Mouse (Mus musculus) ovary, postnatal 10 days (tissue): ENCODE data around the gene Smg1.
"Not testable (repeated sequence)": the region's sequence is repeated elsewhere in the genome, so short reads cannot be mapped to it uniquely, and the experiment has no call there.

Source experiments
- DNase-seq: peaks from one replicate; pipeline ENCODE4 v3.0.0; 2022; ENCODE audit warnings: low spot score

The Smg1 gene

GRCm38 (mm10) chr7:118248069-118248468, 4.6 kb upstream of the Smg1 start:
- DNase-seq = no peak

GRCm38 (mm10) chr7:118245260-118245659, 1.8 kb upstream of the Smg1 start:
- DNase-seq = no peak

GRCm38 (mm10) chr7:118242911-118243412, 508 bp downstream of the Smg1 start:
- no peak for DNase-seq

GRCm38 (mm10) chr7:118242309-118242708, 1.2 kb downstream of the Smg1 start:
- DNase-seq = no peak

- no peak for DNase-seq
These were observed 3.1 kb downstream of the Smg1 start for GRCm38 (mm10) chr7:118240402-118240801.

GRCm38 (mm10) chr7:118239996-118240395, 3.5 kb downstream of the Smg1 start:
- no peak for DNase-seq

- no peak for DNase-seq
These were observed 6.5 kb downstream of the Smg1 start for GRCm38 (mm10) chr7:118236949-118237348.

- DNase-seq = no peak
These were observed 9.2 kb downstream of the Smg1 start for GRCm38 (mm10) chr7:118234236-118234635.

GRCm38 (mm10) chr7:118232613-118233012, 10.9 kb downstream of the Smg1 start:
- DNase-seq = no peak

- no peak for DNase-seq
These were observed 23.7 kb downstream of the Smg1 start for GRCm38 (mm10) chr7:118219777-118220176.

- DNase-seq = no peak
These were observed 37.1 kb downstream of the Smg1 start for GRCm38 (mm10) chr7:118206396-118206795.

- DNase-seq = no peak
These were observed 47.7 kb downstream of the Smg1 start for GRCm38 (mm10) chr7:118195756-118196155.

GRCm38 (mm10) chr7:118185878-118186277, 57.6 kb downstream of the Smg1 start:
- no peak for DNase-seq

- no peak for DNase-seq
These were observed 58.9 kb downstream of the Smg1 start for GRCm38 (mm10) chr7:118184604-118185003.

- no peak for DNase-seq
These were observed 62.3 kb downstream of the Smg1 start for GRCm38 (mm10) chr7:118181123-118181522.

GRCm38 (mm10) chr7:118179782-118180181, 63.7 kb downstream of the Smg1 start:
- no peak for DNase-seq

- no peak for DNase-seq
These were observed 67.6 kb downstream of the Smg1 start for GRCm38 (mm10) chr7:118175821-118176355.

- not testable (repeated sequence) for DNase-seq
These were observed 73.3 kb downstream of the Smg1 start for GRCm38 (mm10) chr7:118170125-118170524.

GRCm38 (mm10) chr7:118163006-118163405, 80.5 kb downstream of the Smg1 start:
- no peak for DNase-seq

GRCm38 (mm10) chr7:118160121-118160520, 83.3 kb downstream of the Smg1 start:
- no peak for DNase-seq

- no peak for DNase-seq
These were observed 87.0 kb downstream of the Smg1 start for GRCm38 (mm10) chr7:118156461-118156860.

- DNase-seq = no peak
These were observed 89.3 kb downstream of the Smg1 start for GRCm38 (mm10) chr7:118154150-118154549.

GRCm38 (mm10) chr7:118143602-118144001, 99.9 kb downstream of the Smg1 start:
- no peak for DNase-seq

- DNase-seq = no peak
These were observed 100.3 kb downstream of the Smg1 start for GRCm38 (mm10) chr7:118143123-118143522.
